Mouse (Mus musculus) neural tube, embryonic 11.5 days (tissue): ENCODE data around the gene Kalrn. TPM values are rescaled to one million over a fixed set of nuclear protein-coding genes. Genes with fewer than 3 reads are reported as not detected.
A peak's percentile ranks its signal among the peaks of the same experiment; 100 is the strongest.

ENCODE experiments used
- ATAC-seq: fragments of 200-750 bp; cut with Nextera tagmentation; 2 replicates; pipeline ENCODE4 v1.8.0; 2017; ENCODE audit warnings: moderate number of reproducible peaks, mild to moderate bottlenecking, moderate TSS enrichment, moderate library complexity; ENCODE audit not compliant: insufficient read depth, low FRiP score, low TSS enrichment
- DNase-seq: peaks from one replicate; pipeline ENCODE4 v3.0.0-alpha.2; 2015; ENCODE audit warnings: low spot score
- H3K27ac ChIP-seq: fragments of 300-500 bp; sonication (generic); 2 replicates; pipeline ENCODE4 v1.5.1; 2014; ENCODE audit warnings: low read depth, mild to moderate bottlenecking, low read length
- H3K27me3 ChIP-seq: fragments of 300-500 bp; sonication (generic); 2 replicates; pipeline ENCODE4 v1.6.1; 2014; ENCODE audit warnings: mild to moderate bottlenecking, low read length, mixed read lengths; ENCODE audit not compliant: control insufficient read depth, insufficient read depth
- H3K36me3 ChIP-seq: fragments of 300-500 bp; sonication (generic); 2 replicates; pipeline ENCODE4 v1.6.1; 2014; ENCODE audit warnings: mild to moderate bottlenecking, low read length, moderate library complexity, mixed read lengths; ENCODE audit not compliant: control insufficient read depth, insufficient read depth
- H3K4me1 ChIP-seq: fragments of 300-500 bp; sonication (generic); 2 replicates; pipeline ENCODE4 v1.6.1; 2014; ENCODE audit warnings: low read length, mixed read lengths; ENCODE audit not compliant: control insufficient read depth, insufficient read depth
- H3K4me2 ChIP-seq: fragments of 300-500 bp; sonication (generic); 2 replicates; pipeline ENCODE4 v1.6.1; 2014; ENCODE audit warnings: low read depth, mild to moderate bottlenecking, moderate library complexity
- H3K4me3 ChIP-seq: fragments of 300-500 bp; sonication (generic); 2 replicates; pipeline ENCODE4 v1.5.1; 2014; ENCODE audit warnings: low read depth, low read length
- H3K9ac ChIP-seq: fragments of 300-500 bp; sonication (generic); 2 replicates; pipeline ENCODE4 v1.6.1; 2014; ENCODE audit warnings: mild to moderate bottlenecking, low read length
- H3K9me3 ChIP-seq: fragments of 300-500 bp; sonication (generic); 2 replicates; pipeline ENCODE4 v1.6.1; 2016; ENCODE audit warnings: low read length; ENCODE audit not compliant: control insufficient read depth
- WGBS: fragments of 180-500 bp; shearing (Covaris S2); extraction: QIAGEN DNeasy Blood & Tissue Kit; methylation state at CpG from one replicate; pipeline ENCODE4 v1.1.7; 2014; 5-methylcytosine and 5-hydroxymethylcytosine counted together
- polyA plus RNA-seq: library from polyadenylated mRNA; unstranded; fragments of >200 nt; fragmentation: Nextera tagmentation; extraction: Ambion mirVana; gene quantifications from 2 replicates; pipeline ENCODE4 v1.2.1, GENCODE M21; 2014

The Kalrn gene
- polyA plus RNA-seq, 1 experiment from 2014 or later: 17.6 TPM

DNA sequence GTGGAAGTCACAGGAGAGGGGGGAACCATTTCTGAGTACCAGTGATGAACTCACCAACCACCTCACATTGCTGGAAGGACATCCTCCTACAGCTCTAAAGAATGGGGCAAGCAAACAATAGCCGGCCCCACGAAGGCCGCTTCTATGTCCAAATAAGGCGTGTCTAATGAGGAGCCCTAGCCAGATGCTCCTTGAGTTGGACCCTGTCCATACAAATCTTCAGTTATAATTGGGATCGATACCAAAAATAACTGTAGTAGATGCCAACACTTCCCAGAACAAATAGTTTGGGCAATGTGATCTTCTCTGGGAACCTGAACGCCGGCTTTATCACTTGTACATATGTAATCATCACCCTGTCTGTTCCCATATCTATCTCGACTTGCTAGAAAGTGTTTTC is 303.7 kb downstream of the Kalrn start:
- DNase-seq: no peak
- no peaks in the 10 kb centered on the region for H3K9me3 ChIP-seq
- no peak overlapping the region for H3K27ac ChIP-seq
- H3K27me3 ChIP-seq: no peaks in the 10 kb centered on the region
- no peaks in the 10 kb centered on the region for H3K36me3 ChIP-seq
- 92% methylated on average over 8 of the region's 8 CpGs for WGBS
- H3K4me2 ChIP-seq: no peak overlapping the region
- no peak for ATAC-seq
- no peak overlapping the region for H3K4me3 ChIP-seq
- H3K9ac ChIP-seq: no peak overlapping the region
- H3K4me1 ChIP-seq: no peaks in the 10 kb centered on the region

DNA sequence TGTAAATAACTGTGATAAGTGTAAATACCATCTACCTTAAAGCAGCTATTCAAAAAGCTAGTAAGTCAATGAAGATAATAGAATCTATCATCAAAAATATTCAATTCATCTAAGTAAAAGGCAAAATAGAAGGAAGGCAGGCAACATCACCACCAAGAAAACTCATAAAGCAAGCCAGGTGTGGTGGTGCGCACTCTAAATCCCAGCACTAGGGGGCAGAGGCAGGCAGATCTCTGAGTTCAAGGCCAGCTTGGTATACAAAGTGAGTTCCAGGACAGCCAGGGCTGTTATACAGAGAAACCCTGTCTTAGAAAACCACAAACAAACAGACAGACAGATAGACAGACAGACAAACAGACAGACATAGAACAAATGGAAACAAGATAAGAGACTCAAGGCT is 305.6 kb downstream of the Kalrn start:
- Histone ChIP-seq H3K27me3 (no peaks in the 10 kb centered on the region), H3K36me3 (no peaks in the 10 kb centered on the region), H3K27ac (no peak overlapping the region), H3K4me3 (no peak overlapping the region), H3K9me3 (no peaks in the 10 kb centered on the region), H3K4me1 (no peaks in the 10 kb centered on the region), H3K4me2 (no peak overlapping the region), H3K9ac (no peak overlapping the region)
- 91% methylated on average over 1 of the region's 1 CpGs for WGBS
- no peak for DNase-seq
- ATAC-seq: no peak

DNA sequence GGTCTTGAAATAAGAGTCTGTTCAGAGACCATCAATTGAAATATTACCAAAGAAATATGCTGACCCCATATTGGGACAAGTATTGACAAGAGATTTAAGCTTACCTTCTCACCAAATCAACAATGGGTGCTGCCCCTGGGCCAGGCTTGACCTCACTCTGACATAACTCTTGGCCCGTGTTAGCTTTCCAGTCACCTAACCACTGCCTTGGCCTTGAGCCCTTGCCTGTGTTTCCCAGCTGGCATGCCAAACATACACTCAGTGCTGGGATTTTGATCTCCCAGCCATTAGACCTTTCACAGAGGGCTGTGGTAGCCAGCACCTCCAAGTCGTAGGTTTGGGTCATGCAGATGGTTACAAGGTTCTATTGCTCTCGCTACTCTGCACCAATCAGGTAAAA is 308.7 kb downstream of the Kalrn start:
- Histone ChIP-seq H3K4me2 (no peak overlapping the region), H3K27me3 (no peaks in the 10 kb centered on the region), H3K9me3 (no peaks in the 10 kb centered on the region), H3K9ac (no peak overlapping the region), H3K27ac (no peak overlapping the region), H3K4me1 (no peaks in the 10 kb centered on the region), H3K36me3 (no peaks in the 10 kb centered on the region), H3K4me3 (no peak overlapping the region)
- DNase-seq: no peak
- 94% methylated on average over 3 of the region's 3 CpGs for WGBS
- no peak for ATAC-seq

DNA sequence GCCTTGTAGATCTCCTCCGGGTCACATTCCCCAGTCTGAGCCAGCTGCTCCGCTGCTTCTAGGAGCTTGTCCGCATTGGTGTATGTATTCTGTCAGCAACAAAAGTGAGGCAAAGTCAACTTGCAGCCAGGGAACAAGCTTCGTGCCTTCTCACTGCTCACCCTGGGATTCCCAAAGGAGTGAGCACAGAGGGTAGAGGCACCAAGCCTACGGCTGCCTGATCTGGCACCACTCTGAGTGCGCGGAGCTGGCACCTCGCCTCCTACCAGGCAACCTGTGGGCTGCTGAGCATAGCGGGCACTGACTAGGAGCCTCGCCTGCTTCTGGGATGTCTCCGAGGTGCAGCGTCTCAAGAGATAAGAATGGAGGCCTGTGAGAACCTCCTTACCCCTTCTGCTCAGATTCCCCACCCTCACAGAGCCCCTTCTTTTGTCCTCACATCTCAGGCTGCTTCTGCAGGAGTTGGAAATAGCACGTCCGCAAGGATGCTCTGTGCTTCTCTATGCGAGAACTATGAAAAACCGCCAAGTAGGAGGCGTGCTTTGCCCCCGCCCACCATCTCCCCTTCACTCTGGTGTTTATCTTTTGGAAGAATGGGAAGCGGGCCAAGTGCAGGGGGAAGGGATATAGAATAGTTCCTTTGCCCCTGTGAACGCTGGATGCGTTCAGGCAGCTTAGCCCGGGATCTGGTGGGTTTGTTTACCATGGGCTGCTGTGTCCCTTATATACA is 310.4 kb downstream of the Kalrn start:
- H3K9me3 ChIP-seq: no peaks in the 10 kb centered on the region
- H3K9ac ChIP-seq: no peak overlapping the region
- H3K36me3 ChIP-seq: no peaks in the 10 kb centered on the region
- H3K4me3 ChIP-seq: no peak overlapping the region
- no peaks in the 10 kb centered on the region for H3K4me1 ChIP-seq
- WGBS: 83% methylated on average over 21 of the region's 22 CpGs
- DNase-seq (peak; percentile 31), ATAC-seq (no peak)
- no peak overlapping the region for H3K4me2 ChIP-seq
- H3K27ac ChIP-seq: no peak overlapping the region
- H3K27me3 ChIP-seq: no peaks in the 10 kb centered on the region

DNA sequence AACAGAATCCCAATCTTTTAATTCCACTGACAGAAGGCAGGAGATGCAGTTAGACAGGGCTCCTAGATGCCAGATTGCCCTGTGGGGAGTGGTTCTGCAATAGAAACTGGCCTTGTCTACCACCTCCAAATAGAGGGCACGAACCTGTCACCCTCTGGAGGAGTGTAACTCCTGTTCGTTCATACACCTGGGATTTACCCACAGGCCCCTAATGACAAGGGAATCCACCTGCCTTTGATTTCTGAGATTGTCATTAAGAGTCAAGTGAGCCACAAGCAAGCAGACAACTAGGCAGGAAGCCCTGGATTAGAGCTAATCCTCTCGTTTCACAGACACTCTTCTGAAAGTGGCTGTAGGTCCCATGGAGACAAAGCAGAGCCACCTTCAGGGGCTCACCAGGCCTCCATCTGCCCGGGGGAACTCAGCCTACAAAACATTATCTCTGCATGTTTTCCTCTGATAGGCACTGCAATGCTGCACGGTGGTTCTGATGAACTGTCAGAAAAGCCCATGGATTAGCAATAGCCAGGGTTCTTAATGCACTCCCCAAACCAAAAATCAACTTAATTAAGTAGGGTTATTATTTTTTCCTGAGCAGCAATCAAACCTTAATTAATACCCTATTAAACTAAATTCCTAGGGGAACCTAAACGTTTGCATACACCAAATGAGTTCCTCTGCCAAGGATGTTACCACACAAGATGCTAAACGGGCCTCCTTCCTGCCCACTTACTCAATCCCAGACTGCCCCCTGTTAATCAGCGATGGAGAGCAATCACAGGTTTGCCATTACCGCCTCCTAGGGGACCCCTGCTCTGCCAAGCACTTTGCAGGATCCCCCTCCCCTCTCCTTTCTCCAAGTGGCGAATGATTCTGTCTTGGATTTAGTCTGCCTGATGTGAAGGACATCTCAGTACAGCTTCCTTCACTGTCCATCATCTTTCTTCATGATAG is 312.1 kb downstream of the Kalrn start:
- no peaks in the 10 kb centered on the region for H3K27me3 ChIP-seq
- H3K4me2 ChIP-seq: no peak overlapping the region
- no peaks in the 10 kb centered on the region for H3K9me3 ChIP-seq
- WGBS: 56% methylated on average over 10 of the region's 10 CpGs
- H3K4me1 ChIP-seq: no peaks in the 10 kb centered on the region
- DNase-seq: no peak
- no peaks in the 10 kb centered on the region for H3K36me3 ChIP-seq
- no peak overlapping the region for H3K4me3 ChIP-seq
- H3K9ac ChIP-seq: no peak overlapping the region
- H3K27ac ChIP-seq: no peak overlapping the region
- ATAC-seq: no peak

DNA sequence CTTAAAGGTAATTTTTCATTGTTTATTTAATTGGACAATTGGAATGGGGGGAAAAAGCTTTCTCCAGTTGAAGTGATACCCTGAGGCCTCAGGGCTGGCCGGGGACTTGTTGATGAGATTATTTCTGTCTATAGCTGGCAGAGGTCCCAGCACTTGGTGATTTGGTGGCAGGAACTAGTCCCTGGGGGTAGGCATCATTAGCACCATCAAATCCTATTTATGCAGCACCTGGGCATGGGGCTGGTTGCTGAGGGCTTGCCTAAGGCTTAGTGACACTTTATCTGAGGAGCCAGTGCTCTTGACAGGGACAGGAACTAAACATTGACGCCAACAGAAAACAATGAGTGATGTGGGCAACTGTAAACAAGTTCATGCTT is 318.7 kb downstream of the Kalrn start:
- Histone ChIP-seq H3K36me3 (peaks cover 3% of the 10 kb centered on the region; the same call in 1 of the 2 replicates), H3K27ac (no peak overlapping the region), H3K4me3 (no peak overlapping the region), H3K9me3 (no peaks in the 10 kb centered on the region), H3K4me1 (no peaks in the 10 kb centered on the region), H3K9ac (no peak overlapping the region), H3K4me2 (no peak overlapping the region), H3K27me3 (no peaks in the 10 kb centered on the region)
- ATAC-seq (no peak), DNase-seq (peak; percentile 41)
- WGBS: 79% methylated on average over 2 of the region's 2 CpGs

DNA sequence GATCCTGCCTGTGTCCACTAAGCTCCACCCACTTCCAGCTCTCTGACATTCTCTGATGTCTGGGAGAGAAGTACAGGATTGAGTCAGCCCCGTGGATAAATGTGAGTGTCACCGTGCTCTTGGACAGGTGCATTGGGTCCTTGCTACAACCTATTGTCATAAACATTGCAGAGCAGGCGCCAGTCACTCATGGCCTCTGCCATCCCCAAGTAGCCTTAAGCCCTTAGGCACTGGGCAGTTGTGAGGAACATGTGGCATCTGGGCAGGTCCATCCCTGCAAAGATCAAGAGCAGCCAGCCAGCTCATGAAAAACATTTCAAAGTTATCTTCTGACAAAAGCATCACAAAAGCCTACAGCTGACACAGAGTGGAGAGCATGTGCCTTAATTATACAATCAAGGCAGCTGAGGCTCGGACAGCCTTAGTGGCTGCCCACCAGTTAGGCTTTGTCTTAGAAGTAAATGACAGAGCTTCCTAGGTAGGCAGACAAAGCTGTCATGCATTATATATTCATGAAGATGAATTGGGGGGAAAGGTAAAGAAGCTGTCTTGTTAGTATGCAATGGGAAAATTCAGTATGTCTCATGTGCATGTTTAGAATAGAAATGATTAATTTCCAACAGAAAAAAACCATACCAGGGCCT is 319.2 kb downstream of the Kalrn start:
- Histone ChIP-seq H3K4me3 (no peak overlapping the region), H3K27me3 (no peaks in the 10 kb centered on the region), H3K36me3 (peaks cover 3% of the 10 kb centered on the region; the same call in 1 of the 2 replicates), H3K4me1 (no peaks in the 10 kb centered on the region), H3K4me2 (no peak overlapping the region), H3K9ac (no peak overlapping the region), H3K27ac (no peak overlapping the region), H3K9me3 (no peaks in the 10 kb centered on the region)
- no peak for DNase-seq
- no peak for ATAC-seq
- 75% methylated on average over 4 of the region's 4 CpGs for WGBS

DNA sequence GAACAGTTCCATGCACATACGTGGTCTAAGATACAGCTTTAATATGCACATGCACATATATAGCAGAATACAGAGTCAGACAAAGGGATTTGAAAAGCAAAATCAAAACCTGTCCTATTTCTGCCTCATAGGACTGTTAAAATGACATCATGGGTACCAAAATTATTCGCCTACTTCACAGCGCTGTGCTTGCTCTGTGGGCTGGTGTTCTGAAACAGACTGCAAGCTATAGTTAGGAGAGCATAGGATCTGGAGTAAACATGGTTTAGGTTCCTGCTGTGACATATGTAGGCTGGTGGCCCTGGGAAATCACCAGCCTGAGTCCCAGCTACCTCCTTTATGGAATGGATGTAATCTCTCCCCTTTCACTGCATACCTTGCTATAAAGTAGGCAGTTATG is 320.7 kb downstream of the Kalrn start:
- no peak overlapping the region for H3K27ac ChIP-seq
- WGBS: 93% methylated on average over 3 of the region's 3 CpGs
- no peak overlapping the region for H3K4me3 ChIP-seq
- DNase-seq (no peak), ATAC-seq (no peak)
- H3K4me2 ChIP-seq: no peak overlapping the region
- H3K9me3 ChIP-seq: no peaks in the 10 kb centered on the region
- no peaks in the 10 kb centered on the region for H3K4me1 ChIP-seq
- H3K9ac ChIP-seq: no peak overlapping the region
- H3K36me3 ChIP-seq: peaks cover 3% of the 10 kb centered on the region; the same call in 1 of the 2 replicates
- H3K27me3 ChIP-seq: no peaks in the 10 kb centered on the region
